Mouse (Mus musculus) ES-Bruce4 (cell line): ENCODE measurements around the gene Gsc. TPM values are rescaled to one million over a fixed set of nuclear protein-coding genes. Genes with fewer than 3 reads are reported as not detected.
"Not testable (repeated sequence)": the region's sequence is repeated elsewhere in the genome, so short reads cannot be mapped to it uniquely, and the experiment has no call there.

Experiments
- H3K27ac ChIP-seq: 2 replicates; pipeline ENCODE4 v1.5.1; 2012; ENCODE audit warnings: low read length, inconsistent platforms; ENCODE audit not compliant: insufficient read depth
- H3K27me3 ChIP-seq: 2 replicates; pipeline ENCODE4 v1.6.1; 2012; ENCODE audit warnings: mild to moderate bottlenecking, low read length, inconsistent platforms; ENCODE audit not compliant: control insufficient read depth, poor library complexity, insufficient read depth, severe bottlenecking
- H3K36me3 ChIP-seq: 2 replicates; pipeline ENCODE4 v1.6.1; 2012; ENCODE audit warnings: inconsistent platforms, mild to moderate bottlenecking, low read length, moderate library complexity; ENCODE audit not compliant: control insufficient read depth, poor library complexity, insufficient read depth, severe bottlenecking
- H3K4me1 ChIP-seq: one replicate; pipeline ENCODE4 v1.8.1; 2011; ENCODE audit warnings: low read length; ENCODE audit not compliant: control insufficient read depth, insufficient read depth
- H3K4me3 ChIP-seq: 2 replicates; pipeline ENCODE4 v1.5.1; 2011; ENCODE audit warnings: low read depth, mild to moderate bottlenecking, low read length
- H3K9ac ChIP-seq: 2 replicates; pipeline ENCODE4 v1.6.1; 2012; ENCODE audit warnings: low read depth, mild to moderate bottlenecking, inconsistent platforms; ENCODE audit not compliant: poor library complexity, severe bottlenecking
- H3K9me3 ChIP-seq: replicated peaks from 2 replicates; pipeline ENCODE4 v1.6.1; 2012; ENCODE audit warnings: mild to moderate bottlenecking, low read length, inconsistent platforms; ENCODE audit not compliant: control insufficient read depth, poor library complexity, insufficient read depth, severe bottlenecking
- CTCF ChIP-seq: IDR thresholded peaks from one replicate; pipeline ENCODE4 v1.8.1; 2011; ENCODE audit warnings: low read depth, low read length
- EP300 ChIP-seq: IDR thresholded peaks from 2 replicates; pipeline ENCODE4 v1.6.1; 2011; ENCODE audit warnings: low read depth, low read length; ENCODE audit not compliant: insufficient read depth
- POLR2A ChIP-seq: IDR thresholded peaks from one replicate; pipeline ENCODE4 v1.8.1; 2011; ENCODE audit warnings: low read length; ENCODE audit not compliant: insufficient read depth
- polyA plus RNA-seq: library from polyadenylated mRNA; stranded (reverse); fragments of >200 nt; gene quantifications from 2 replicates; pipeline ENCODE4 v1.2.4, GENCODE M21; 2011; ENCODE audit warnings: low read depth; ENCODE audit not compliant: missing spikeins, insufficient read depth, insufficient read length

Gsc gene
- polyA plus RNA-seq, 1 experiment: 0.63 TPM

DNA sequence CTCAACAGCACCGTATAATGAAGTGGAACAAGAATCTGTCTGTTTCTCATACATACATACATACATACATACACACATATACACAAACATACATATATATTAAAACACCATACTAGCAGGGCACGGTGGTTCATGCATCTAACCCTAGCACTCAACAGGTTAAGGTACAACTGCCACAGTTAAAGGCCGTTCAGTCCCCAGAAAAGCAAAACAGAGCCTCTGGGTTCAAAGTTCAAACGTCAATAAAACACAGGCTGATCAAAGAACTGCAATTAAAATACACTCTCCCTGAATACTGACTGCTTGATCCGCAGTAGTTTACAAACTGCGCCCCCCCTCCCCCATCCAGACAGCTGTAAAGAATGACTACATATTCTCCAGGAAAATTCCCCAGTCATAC is 5.8 kb downstream of the Gsc start:
- Histone ChIP-seq H3K9ac (no peak overlapping the region), H3K9me3 (no peaks in the 10 kb centered on the region), H3K4me1 (no peaks in the 10 kb centered on the region), H3K27ac (no peak overlapping the region), H3K36me3 (no peaks in the 10 kb centered on the region), H3K4me3 (no peak overlapping the region), H3K27me3 (peaks cover 10% of the 10 kb centered on the region)
- TF ChIP-seq CTCF (no peak), EP300 (no peak)

DNA sequence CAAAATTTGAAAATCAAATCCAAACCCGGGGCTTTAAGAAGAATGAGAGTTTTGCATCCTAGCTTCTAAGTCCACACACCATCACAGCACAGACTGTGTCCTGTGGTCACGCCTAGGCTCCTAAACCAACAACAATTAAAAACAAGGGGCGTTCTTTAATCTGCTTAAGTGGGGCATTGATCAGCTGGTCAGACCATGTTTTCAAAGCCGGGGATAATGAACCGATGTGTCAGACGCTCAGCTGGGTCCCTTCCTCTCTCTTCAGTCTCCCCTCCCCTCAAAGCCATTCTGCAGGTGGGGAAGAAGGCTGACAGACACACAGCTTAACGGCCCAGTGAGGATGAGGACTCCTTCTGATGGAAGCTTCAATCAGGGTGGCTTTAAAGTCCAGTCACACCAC is 6.2 kb downstream of the Gsc start:
- Histone ChIP-seq H3K27ac (no peak overlapping the region), H3K4me3 (no peak overlapping the region), H3K9ac (no peak overlapping the region), H3K36me3 (no peaks in the 10 kb centered on the region), H3K9me3 (no peaks in the 10 kb centered on the region), H3K27me3 (peaks cover 6% of the 10 kb centered on the region), H3K4me1 (no peaks in the 10 kb centered on the region)
- TF ChIP-seq EP300: no peak
- no peak for TF ChIP-seq CTCF
- no peak for TF ChIP-seq POLR2A

DNA sequence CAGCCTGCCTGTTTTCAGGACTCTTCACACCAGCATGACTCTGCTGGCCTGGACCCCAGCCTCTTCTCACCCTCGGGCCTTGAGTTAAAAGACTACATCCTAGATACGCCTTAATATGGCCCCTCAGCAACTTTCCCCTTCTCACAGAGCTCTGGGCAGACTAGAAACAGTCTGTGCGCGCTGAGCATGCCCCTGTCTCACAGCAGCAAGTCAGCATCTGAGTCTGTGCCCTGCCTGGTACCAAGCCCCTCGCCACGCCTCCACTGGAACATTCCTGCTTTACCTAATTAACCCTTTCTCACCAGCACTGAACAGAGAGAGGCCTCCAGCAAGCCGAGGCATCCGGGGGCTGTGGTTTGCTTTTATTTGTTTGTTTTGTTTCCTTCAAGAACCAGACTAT is 11.8 kb downstream of the Gsc start:
- Histone ChIP-seq H3K27ac (no peak overlapping the region), H3K27me3 (no peaks in the 10 kb centered on the region), H3K4me3 (no peak overlapping the region), H3K9me3 (no peaks in the 10 kb centered on the region), H3K36me3 (no peaks in the 10 kb centered on the region), H3K9ac (no peak overlapping the region), H3K4me1 (no peaks in the 10 kb centered on the region)
- TF ChIP-seq EP300 (no peak), POLR2A (no peak), CTCF (no peak)

DNA sequence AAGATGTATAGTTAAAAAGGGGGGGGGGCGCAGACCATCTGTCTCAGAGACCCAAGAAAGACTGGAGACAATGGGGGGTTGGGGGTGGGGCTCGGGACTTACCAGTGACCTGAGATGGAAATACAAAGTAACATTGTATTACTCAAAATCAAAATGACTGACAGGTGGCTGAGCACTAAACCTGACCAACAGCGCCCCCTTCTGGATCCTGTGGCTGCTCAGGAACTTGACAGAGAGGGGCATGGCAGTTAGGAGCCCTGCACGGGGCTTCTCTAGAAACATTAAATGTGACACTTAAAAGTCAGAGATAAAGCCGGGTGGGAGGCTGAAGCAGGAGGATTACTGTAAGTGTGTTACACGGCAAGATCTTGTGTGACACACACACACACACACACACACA is 13.8 kb downstream of the Gsc start:
- Histone ChIP-seq H3K9ac (no peak overlapping the region), H3K4me3 (no peak overlapping the region), H3K4me1 (no peaks in the 10 kb centered on the region), H3K36me3 (no peaks in the 10 kb centered on the region), H3K9me3 (no peaks in the 10 kb centered on the region), H3K27ac (no peak overlapping the region), H3K27me3 (no peaks in the 10 kb centered on the region)
- TF ChIP-seq POLR2A (no peak), CTCF (peak; percentile 66)

GRCm38 (mm10) chr12:104453002-104453401 is 20.1 kb downstream of the Gsc start:
- no peak overlapping the region for H3K9ac ChIP-seq
- H3K27ac ChIP-seq: no peak overlapping the region
- no peaks in the 10 kb centered on the region for H3K27me3 ChIP-seq
- H3K4me3 ChIP-seq: no peak overlapping the region
- no peaks in the 10 kb centered on the region for H3K36me3 ChIP-seq
- TF ChIP-seq CTCF: peak; percentile 48
- no peak for TF ChIP-seq POLR2A
- peak; percentile 11; the same call in 1 of the 2 replicates for TF ChIP-seq EP300
- H3K4me1 ChIP-seq: peaks cover 2% of the 10 kb centered on the region
- H3K9me3 ChIP-seq: no peaks in the 10 kb centered on the region; the same call in 1 of the 2 replicates

DNA sequence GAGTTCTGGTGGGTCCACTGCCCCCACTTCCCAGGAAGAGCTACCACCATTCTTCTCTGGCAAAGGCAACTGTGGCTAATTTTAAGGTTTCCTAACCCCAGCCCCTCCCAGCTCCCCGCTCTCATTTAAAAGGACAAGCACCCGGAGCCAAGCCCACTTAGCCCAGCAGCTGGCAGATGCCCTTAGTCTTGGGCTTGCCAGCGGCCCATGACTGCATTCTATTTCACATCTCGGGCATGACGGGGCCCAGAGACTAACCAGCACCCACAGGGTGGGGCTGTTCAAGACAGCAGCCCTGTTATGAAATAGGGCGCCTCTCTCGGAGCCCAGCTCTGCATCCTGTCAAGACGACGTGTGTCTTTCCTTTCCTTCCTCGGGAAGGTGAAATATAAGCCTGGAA is 22.9 kb downstream of the Gsc start:
- no peaks in the 10 kb centered on the region for H3K27me3 ChIP-seq
- no peak for TF ChIP-seq POLR2A
- no peak for TF ChIP-seq CTCF
- TF ChIP-seq EP300: no peak
- no peak overlapping the region for H3K4me3 ChIP-seq
- peaks cover 2% of the 10 kb centered on the region for H3K4me1 ChIP-seq
- no peak overlapping the region for H3K9ac ChIP-seq
- no peaks in the 10 kb centered on the region for H3K36me3 ChIP-seq
- H3K9me3 ChIP-seq: peaks cover 4% of the 10 kb centered on the region
- H3K27ac ChIP-seq: no peak overlapping the region

- H3K4me3 ChIP-seq: peak overlapping the region; percentile 50
- peaks cover 4% of the 10 kb centered on the region for H3K9me3 ChIP-seq
- H3K27ac ChIP-seq: no peak overlapping the region
- H3K36me3 ChIP-seq: no peaks in the 10 kb centered on the region
- H3K4me1 ChIP-seq: peaks cover 2% of the 10 kb centered on the region
- no peaks in the 10 kb centered on the region for H3K27me3 ChIP-seq
- H3K9ac ChIP-seq: no peak overlapping the region
- peak; percentile 9 for TF ChIP-seq POLR2A
- 0 out of 2 replicates have a peak, but pooled peaks have one; percentile 19 for TF ChIP-seq EP300
- TF ChIP-seq CTCF: peak; percentile 84
Observed at GRCm38 (mm10) chr12:104448099-104448498, 25.0 kb downstream of the Gsc start.

GRCm38 (mm10) chr12:104447056-104447455 is 26.1 kb downstream of the Gsc start:
- not testable (repeated sequence) for H3K4me3 ChIP-seq, H3K27ac ChIP-seq, H3K27me3 ChIP-seq, H3K36me3 ChIP-seq, H3K9me3 ChIP-seq, H3K4me1 ChIP-seq, H3K9ac ChIP-seq
